Mouse (Mus musculus): ENCODE measurements around the gene Smarcd2. TPM values are rescaled to one million over a fixed set of nuclear protein-coding genes. Genes with fewer than 3 reads are reported as not detected.
"Not testable (repeated sequence)": the region's sequence is repeated elsewhere in the genome, so short reads cannot be mapped to it uniquely, and the experiment has no call there.

Gene Smarcd2
- polyA plus RNA-seq, 1 experiment from 2014 or later = 19.4 TPM

DNA sequence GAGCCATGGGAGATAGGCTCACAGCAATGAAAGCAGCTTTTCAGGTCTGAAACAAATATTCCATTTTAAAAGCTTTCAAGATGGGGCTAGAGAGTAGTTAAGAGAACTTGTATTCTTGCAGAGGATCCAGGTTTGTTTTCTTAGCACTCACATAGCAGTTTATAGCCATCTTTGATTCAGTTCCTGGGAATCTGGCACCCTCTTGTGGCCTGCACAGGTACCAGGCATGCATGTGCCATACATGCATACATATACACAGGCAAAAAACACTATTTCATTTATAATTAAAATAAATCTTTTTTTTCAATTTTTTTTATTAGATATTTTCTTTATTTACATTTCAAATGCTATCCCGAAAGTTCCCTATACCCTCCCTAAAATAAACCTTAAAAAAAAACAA lies 25.9 kb downstream of the Smarcd2 start:
- Histone ChIP-seq H3K9me3 (replicated peaks; ENCODE audit: control insufficient read depth, low read length) (0 out of 2 replicates have a peak, but pooled peaks cover 2% of the 10 kb centered on the region), H3K4me1 (ENCODE audit: control insufficient read depth, low read depth, low read length) (no peaks in the 10 kb centered on the region), H3K27ac (ENCODE audit: low read length) (no peak overlapping the region), H3K9ac (ENCODE audit: low read depth, low read length) (no peak overlapping the region), H3K36me3 (ENCODE audit: control insufficient read depth, insufficient read depth) (peaks cover 81% of the 10 kb centered on the region), H3K4me3 (ENCODE audit: low read depth, low read length) (no peak overlapping the region), H3K4me2 (ENCODE audit: low read depth, low read length) (no peak overlapping the region), H3K27me3 (ENCODE audit: control insufficient read depth, insufficient read depth, low read depth, low read length) (no peaks in the 10 kb centered on the region)
- 76% methylated on average over 1 of the region's 1 CpGs for WGBS (ENCODE audit: insufficient replicate concordance)
- ATAC-seq (ENCODE audit: low read depth) = no peak

DNA sequence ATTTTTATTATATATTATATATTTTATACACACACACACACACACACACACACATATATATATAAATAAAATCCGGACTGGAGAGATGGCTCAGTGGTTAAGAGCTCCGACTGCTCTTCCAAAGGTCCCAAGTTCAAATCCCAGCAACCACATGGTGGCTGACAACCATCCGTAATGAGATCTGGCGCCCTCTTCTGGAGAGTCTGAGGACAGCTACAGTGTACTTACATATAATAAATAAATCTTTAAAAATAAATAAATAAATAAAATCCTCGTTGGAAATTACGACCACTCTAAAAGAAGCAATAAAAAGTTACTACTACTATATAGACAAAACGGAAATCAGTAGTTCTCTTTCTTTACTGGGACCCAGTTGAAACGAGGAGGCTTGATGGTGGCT lies 38.8 kb downstream of the Smarcd2 start:
- H3K9me3 ChIP-seq (replicated peaks; ENCODE audit: control insufficient read depth, low read length); H3K9ac ChIP-seq (ENCODE audit: low read depth, low read length); H3K4me3 ChIP-seq (ENCODE audit: low read depth, low read length); H3K27me3 ChIP-seq (ENCODE audit: control insufficient read depth, insufficient read depth, low read depth, low read length); H3K27ac ChIP-seq (ENCODE audit: low read length); ATAC-seq (ENCODE audit: low read depth); H3K4me1 ChIP-seq (ENCODE audit: control insufficient read depth, low read depth, low read length); H3K4me2 ChIP-seq (ENCODE audit: low read depth, low read length): not testable (repeated sequence)
- peaks cover 45% of the 10 kb centered on the region for H3K36me3 ChIP-seq (ENCODE audit: control insufficient read depth, insufficient read depth)
- 74% methylated on average over 8 of the region's 8 CpGs for WGBS (ENCODE audit: insufficient replicate concordance)

DNA sequence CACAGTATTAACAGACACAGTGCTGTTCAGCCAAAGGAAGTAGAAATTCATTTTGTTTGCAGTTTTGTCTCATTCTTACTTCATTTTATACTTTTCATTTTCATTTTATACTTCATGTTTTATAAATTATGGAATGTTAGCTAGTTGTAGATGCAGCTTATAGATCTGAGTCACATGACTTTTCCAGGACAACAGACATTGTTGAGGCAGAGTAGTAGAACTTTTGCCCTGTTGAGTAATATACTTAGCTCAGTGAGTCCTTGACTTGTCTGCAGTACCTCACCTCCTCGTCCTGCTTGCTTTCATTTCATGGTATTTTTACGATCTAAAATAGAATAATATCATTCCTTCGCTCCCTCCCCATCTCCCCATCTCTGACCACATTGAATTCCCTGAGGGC lies 52.2 kb downstream of the Smarcd2 start:
- no peaks in the 10 kb centered on the region for H3K27me3 ChIP-seq (ENCODE audit: control insufficient read depth, insufficient read depth, low read depth, low read length)
- H3K4me2 ChIP-seq (ENCODE audit: low read depth, low read length) = no peak overlapping the region
- no peak for ATAC-seq (ENCODE audit: low read depth)
- peaks cover 10% of the 10 kb centered on the region for H3K36me3 ChIP-seq (ENCODE audit: control insufficient read depth, insufficient read depth)
- H3K4me3 ChIP-seq (ENCODE audit: low read depth, low read length) = no peak overlapping the region
- peaks cover 13% of the 10 kb centered on the region for H3K4me1 ChIP-seq (ENCODE audit: control insufficient read depth, low read depth, low read length)
- H3K9ac ChIP-seq (ENCODE audit: low read depth, low read length) = no peak overlapping the region
- no peaks in the 10 kb centered on the region for H3K9me3 ChIP-seq (replicated peaks; ENCODE audit: control insufficient read depth, low read length)
- 74% methylated on average over 3 of the region's 3 CpGs for WGBS (ENCODE audit: insufficient replicate concordance)
- 0 out of 2 replicates have a peak overlapping the region, but pooled peaks have one; percentile 2 for H3K27ac ChIP-seq (ENCODE audit: low read length)

DNA sequence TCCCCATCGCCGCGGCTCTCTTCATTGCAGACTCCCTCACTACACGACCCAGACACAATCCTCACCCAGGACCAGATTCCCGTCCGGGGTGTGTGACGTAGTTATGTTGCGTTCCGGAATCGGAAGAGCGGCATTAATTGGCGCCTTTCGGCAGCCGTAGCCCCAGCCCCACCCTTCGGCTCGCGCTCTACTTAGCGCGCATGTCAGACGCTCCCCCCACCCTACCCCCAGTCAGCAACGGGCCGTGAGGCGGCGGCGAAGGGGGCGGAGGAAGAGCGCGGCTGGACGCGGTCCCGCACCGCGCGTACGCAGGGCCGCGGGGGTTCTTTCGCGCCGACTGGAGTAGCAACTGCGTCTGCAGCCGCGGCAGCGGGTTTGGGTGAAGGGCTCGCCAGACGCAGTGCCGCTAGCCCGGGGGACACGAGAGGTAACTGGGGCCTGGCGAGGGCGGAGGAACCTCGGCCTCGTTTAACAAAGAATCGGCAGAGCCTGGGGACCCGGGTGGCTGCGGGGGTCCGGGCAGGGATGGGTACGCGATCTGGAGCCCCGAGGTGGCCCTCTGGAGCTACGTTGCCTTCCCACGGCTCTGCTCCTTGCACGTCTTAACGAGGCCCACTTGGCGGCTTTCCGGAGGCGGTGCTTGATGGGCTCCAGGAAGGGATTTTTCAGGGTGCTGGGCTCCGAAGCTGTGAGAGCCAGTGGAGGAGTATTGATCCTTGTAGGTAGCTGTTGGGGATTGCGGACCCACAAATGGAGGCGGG lies 55.9 kb downstream of the Smarcd2 start, which contains the start of gene Ddx42:
Gene Ddx42 (plus strand): TSS at position 197 of the 761 bp plus-strand sequence.
- Histone ChIP-seq H3K9me3 (replicated peaks; ENCODE audit: control insufficient read depth, low read length) (no peaks in the 10 kb centered on the region), H3K4me3 (ENCODE audit: low read depth, low read length) (peak within 1 kb of the TSS; percentile 97), H3K36me3 (ENCODE audit: control insufficient read depth, insufficient read depth) (peaks cover 6% of the 10 kb centered on the region; the same call in 1 of the 2 replicates), H3K27ac (ENCODE audit: low read length) (peak within 1 kb of the TSS; percentile 100), H3K4me1 (ENCODE audit: control insufficient read depth, low read depth, low read length) (peaks cover 24% of the 10 kb centered on the region), H3K4me2 (ENCODE audit: low read depth, low read length) (peak within 1 kb of the TSS; percentile 93), H3K9ac (ENCODE audit: low read depth, low read length) (peak within 1 kb of the TSS; percentile 95), H3K27me3 (ENCODE audit: control insufficient read depth, insufficient read depth, low read depth, low read length) (no peaks in the 10 kb centered on the region)
- peak; percentile 89 for ATAC-seq (ENCODE audit: low read depth)
- under 1% methylated on average over 70 of the region's 70 CpGs for WGBS (ENCODE audit: insufficient replicate concordance)

DNA sequence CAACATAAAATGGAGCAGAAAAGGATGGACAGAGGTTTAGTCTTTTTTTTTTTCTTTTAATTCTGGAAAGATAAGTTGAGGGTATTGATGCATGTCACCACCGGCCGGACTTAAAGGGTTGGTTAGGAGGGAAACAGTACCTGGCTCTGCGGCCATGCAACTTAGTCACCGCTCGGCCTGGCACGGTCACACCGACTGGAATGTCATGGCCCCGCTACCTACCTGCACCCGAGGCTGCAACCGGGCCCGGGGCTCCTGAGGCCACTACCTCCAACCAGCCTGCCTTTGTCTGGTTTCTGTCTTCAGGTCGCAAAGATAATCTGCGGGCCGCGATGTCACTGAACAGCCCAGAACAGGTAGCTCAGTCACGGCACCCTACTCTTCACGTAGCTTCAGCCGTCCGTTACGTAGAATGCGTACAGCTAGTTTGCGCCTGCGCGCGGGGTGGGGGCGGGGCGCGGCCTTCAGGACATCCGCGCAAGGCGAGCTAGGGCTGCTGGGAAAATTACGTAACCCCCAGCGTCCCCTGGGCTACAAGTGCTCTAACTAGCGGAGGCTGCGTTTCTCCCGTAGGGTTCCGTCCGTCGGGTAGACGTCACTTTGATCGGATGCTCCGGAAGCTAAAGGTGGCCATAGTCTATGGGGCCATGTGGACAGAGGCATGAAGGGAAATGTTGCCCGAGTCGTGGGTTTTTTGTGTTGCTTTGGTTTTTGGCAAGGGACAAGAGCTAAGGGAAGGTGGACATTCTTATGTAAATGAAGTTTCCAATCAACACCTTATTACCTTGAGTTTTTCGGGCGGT lies 56.6 kb downstream of the Smarcd2 start, which contains the start of gene Ccdc47:
Gene Ccdc47 (minus strand): TSS at position 418 of the 803 bp plus-strand sequence.
- Histone ChIP-seq H3K9me3 (replicated peaks; ENCODE audit: control insufficient read depth, low read length) (no peaks in the 10 kb centered on the region), H3K27me3 (ENCODE audit: control insufficient read depth, insufficient read depth, low read depth, low read length) (no peaks in the 10 kb centered on the region), H3K4me3 (ENCODE audit: low read depth, low read length) (peak within 1 kb of the TSS; percentile 97), H3K27ac (ENCODE audit: low read length) (peak within 1 kb of the TSS; percentile 100), H3K9ac (ENCODE audit: low read depth, low read length) (peak within 1 kb of the TSS; percentile 95), H3K4me1 (ENCODE audit: control insufficient read depth, low read depth, low read length) (peaks cover 24% of the 10 kb centered on the region), H3K36me3 (ENCODE audit: control insufficient read depth, insufficient read depth) (peaks cover 14% of the 10 kb centered on the region), H3K4me2 (ENCODE audit: low read depth, low read length) (peak within 1 kb of the TSS; percentile 93)
- peak; percentile 91 for ATAC-seq (ENCODE audit: low read depth)
- under 1% methylated on average over 46 of the region's 46 CpGs for WGBS (ENCODE audit: insufficient replicate concordance)

DNA sequence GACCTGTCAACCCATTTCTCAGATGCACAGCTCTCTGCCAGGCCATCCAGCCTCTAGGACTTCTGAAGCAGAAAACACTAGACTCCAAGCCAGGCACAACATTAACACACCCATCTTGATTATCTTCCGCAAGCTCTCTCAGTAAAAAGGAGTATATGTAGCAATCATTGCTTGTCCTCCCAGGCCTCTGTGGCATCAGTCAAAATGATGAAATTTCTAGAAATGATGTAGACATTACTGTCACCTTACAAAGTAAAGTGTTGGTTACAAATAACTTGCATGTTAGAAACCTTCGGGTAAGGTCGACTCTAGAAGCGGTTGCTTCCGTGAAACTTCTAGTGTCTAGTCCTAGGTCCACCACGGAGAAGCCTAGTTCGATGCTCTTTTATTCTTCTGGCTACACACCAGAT lies 57.3 kb downstream of the Smarcd2 start:
- no peak for ATAC-seq (ENCODE audit: low read depth)
- Histone ChIP-seq H3K9ac (ENCODE audit: low read depth, low read length) (peak overlapping the region; percentile 95), H3K4me1 (ENCODE audit: control insufficient read depth, low read depth, low read length) (peaks cover 21% of the 10 kb centered on the region), H3K27me3 (ENCODE audit: control insufficient read depth, insufficient read depth, low read depth, low read length) (no peaks in the 10 kb centered on the region), H3K36me3 (ENCODE audit: control insufficient read depth, insufficient read depth) (peaks cover 17% of the 10 kb centered on the region), H3K4me2 (ENCODE audit: low read depth, low read length) (peak overlapping the region; percentile 93), H3K9me3 (replicated peaks; ENCODE audit: control insufficient read depth, low read length) (no peaks in the 10 kb centered on the region), H3K27ac (ENCODE audit: low read length) (peak overlapping the region; percentile 100), H3K4me3 (ENCODE audit: low read depth, low read length) (peak overlapping the region; percentile 97)
- WGBS (ENCODE audit: insufficient replicate concordance) = 7% methylated on average over 7 of the region's 7 CpGs

DNA sequence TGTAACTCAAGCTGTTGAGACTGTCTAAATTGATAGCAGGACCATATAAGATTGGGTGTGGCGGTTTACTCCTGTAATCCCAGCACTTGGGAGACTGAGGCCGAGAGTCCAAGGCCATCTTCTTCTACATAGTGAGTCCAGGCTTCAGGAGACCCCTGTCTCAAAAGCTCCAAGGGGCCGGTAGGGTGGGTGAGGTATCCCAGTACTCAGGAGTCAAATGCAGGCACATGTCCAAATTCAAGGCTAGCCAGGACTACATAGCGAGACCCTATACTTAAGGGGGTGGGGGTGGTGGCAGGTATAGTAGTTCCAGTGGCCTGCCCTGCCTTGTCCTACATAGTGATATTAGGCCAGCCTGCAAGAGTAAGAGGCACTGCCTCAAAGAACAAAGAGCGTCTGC lies 57.9 kb downstream of the Smarcd2 start:
- Histone ChIP-seq H3K4me3 (ENCODE audit: low read depth, low read length) (peak overlapping the region; percentile 97), H3K9ac (ENCODE audit: low read depth, low read length) (no peak overlapping the region; the same call in 1 of the 2 replicates), H3K27ac (ENCODE audit: low read length) (no peak overlapping the region), H3K36me3 (ENCODE audit: control insufficient read depth, insufficient read depth) (peaks cover 22% of the 10 kb centered on the region), H3K9me3 (replicated peaks; ENCODE audit: control insufficient read depth, low read length) (no peaks in the 10 kb centered on the region), H3K27me3 (ENCODE audit: control insufficient read depth, insufficient read depth, low read depth, low read length) (no peaks in the 10 kb centered on the region), H3K4me1 (ENCODE audit: control insufficient read depth, low read depth, low read length) (peaks cover 21% of the 10 kb centered on the region), H3K4me2 (ENCODE audit: low read depth, low read length) (peak overlapping the region; percentile 93)
- ATAC-seq (ENCODE audit: low read depth) = no peak
- 74% methylated on average over 5 of the region's 5 CpGs for WGBS (ENCODE audit: insufficient replicate concordance)
